Mouse (Mus musculus) cerebellum, postnatal 14 days (tissue): ENCODE measurements around the gene Spg11.
"Not testable (repeated sequence)": the region's sequence is repeated elsewhere in the genome, so short reads cannot be mapped to it uniquely, and the experiment has no call there.

ENCODE experiments used
- DNase-seq, 2 experiments: peaks; one replicate each; pipeline ENCODE4 v3.0.0; 2021; ENCODE audit warnings: mixed read lengths in 2 of 2

Spg11 gene

GRCm38 (mm10) chr2:122143111-122143510, 24.9 kb upstream of the Spg11 start:
- DNase-seq: no peak

DNA sequence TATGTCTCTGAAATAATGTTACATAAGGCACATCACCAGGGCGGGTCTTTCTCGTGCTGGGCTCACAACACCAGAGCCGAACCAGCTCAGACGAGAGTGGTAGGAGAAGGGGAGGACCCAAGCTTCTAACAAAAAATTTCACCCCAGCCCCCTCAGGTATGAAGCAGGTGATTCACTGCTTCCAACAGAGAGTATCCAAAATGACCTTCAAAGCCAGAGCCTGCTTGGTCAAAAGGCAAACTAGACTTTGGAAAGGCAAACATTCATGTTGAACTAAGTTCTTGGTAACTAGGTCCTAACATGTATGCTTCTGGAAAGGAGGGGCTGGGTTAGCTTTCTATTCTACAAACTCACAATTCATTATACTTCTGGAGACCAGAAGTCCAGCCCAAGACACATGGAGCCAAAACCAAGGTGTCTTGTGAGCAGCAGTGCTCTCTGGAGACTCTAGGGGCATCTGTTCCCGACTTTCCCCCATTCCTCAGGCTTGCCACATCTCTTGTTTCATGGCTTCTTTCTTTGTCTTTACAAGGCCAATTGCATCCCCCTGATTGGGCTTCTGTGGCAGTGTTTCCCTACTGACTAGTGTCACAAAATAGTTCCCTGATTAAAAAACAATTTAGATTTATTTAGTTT, 23.3 kb upstream of the Spg11 start:
- DNase-seq: no peak

GRCm38 (mm10) chr2:122140815-122141214, 22.6 kb upstream of the Spg11 start:
- no peak for DNase-seq

- no peak for DNase-seq
These were observed 19.8 kb upstream of the Spg11 start for GRCm38 (mm10) chr2:122137839-122138465.

- DNase-seq: no peak
These were observed 14.4 kb upstream of the Spg11 start for GRCm38 (mm10) chr2:122132618-122133017.

DNA sequence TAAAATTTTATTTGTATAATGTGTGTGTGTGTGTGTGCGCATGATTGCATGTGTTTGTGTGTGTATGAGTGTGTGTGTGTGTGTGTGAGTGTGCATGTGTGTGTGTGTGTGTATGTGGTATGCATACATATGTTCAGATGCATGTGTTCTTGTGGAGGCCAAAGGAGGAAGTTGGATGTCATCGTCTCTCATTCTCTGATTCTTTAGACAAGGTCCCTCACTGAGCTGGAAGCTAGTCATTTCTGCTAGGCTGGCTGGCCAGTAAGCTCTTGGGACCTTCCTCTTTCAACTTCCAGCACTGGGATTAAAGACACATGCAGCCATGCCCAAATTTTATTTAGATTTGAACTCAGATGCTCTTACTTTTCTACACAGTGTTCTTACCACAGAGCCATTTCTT, 13.9 kb upstream of the Spg11 start:
- no peak for DNase-seq

GRCm38 (mm10) chr2:122127635-122128034, 9.4 kb upstream of the Spg11 start:
- DNase-seq: no peak

DNA sequence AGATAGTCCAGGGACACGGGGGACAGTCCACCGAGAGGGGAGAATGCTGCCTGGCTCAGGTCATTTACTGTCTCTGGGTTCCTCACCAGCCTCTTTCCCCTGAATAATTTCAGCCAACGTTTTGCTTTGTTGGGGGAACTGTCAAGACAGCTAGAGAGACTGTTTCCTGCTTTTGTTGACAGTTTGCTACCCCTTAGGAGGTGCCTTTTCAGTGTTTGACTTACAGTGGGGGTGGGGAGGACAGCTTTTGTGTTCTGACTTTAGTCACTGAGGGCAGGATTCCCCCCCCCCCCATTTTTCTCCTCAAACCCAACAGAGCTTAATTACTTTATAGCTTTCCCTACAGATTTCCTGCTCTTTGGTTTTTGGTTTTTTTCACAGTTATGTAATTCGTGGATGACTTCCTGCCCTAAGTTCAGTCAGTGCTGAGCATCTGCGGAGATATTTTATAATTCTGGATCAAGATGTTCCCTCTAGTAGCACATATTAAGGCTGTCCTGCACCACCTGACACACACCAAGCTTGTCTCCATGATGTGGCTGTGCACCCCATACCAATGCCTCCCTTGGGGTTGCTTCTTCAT, 8.7 kb upstream of the Spg11 start:
- DNase-seq: no peak

GRCm38 (mm10) chr2:122125680-122126572, 7.7 kb upstream of the Spg11 start:
- DNase-seq: no peak

GRCm38 (mm10) chr2:122116888-122117287, 1.3 kb downstream of the Spg11 start:
- peak in 1 of 2 experiments; percentile 8 for DNase-seq

DNA sequence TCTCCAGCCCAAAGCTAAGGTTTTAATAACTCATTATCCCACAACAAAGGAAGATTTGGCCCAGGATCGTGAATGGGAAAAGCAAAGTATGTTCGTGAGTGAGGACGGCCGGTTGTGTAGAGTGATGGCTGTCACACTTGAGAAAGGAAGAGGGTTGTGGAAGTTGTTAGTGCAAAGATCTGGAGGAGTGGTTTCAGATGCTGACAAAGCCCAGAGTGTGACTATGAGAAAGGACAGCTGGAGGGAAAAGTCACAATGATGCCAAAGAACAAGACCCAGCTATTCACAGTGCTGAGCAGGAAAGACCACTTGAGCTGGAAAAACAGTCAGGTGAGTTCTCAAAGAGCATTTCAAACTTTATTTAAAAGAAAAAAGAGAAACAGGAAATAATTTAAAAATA, 8.5 kb downstream of the Spg11 start:
- DNase-seq: no peak

- DNase-seq: no peak
These were observed 10.1 kb downstream of the Spg11 start for GRCm38 (mm10) chr2:122108101-122108500.

DNA sequence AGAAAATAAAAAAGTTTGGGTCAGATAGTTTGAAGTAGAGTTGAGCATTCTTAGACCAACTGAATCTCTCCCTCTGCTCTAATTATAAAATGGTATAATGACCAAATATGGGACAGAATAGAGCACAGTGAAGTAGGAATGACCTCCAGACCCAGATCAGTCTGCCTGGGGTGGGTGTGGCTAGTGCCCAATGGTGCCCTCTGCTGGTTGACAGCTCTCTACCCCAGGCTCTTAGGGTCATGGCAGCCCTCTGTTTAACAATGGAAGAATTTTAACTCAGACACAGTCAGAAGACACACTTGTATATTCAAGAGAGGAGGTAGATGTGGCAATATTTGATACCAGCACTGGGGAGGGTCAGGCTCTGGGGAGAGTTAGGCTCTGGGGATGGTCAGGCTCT, 16.1 kb downstream of the Spg11 start:
- peak in 1 of 2 experiments; percentile 10 for DNase-seq

- DNase-seq: not testable (repeated sequence)
These were observed 20.5 kb downstream of the Spg11 start for GRCm38 (mm10) chr2:122097686-122098085.

- DNase-seq: no peak
These were observed 24.3 kb downstream of the Spg11 start for GRCm38 (mm10) chr2:122093844-122094243.

- DNase-seq: peak; percentile 15 to 32
These were observed 31.7 kb downstream of the Spg11 start for GRCm38 (mm10) chr2:122086446-122086845.

GRCm38 (mm10) chr2:122081728-122082456, 36.3 kb downstream of the Spg11 start:
- peak; percentile 47 to 53 for DNase-seq

GRCm38 (mm10) chr2:122069922-122070321, 48.3 kb downstream of the Spg11 start:
- DNase-seq: peak; percentile 50 to 70

DNA sequence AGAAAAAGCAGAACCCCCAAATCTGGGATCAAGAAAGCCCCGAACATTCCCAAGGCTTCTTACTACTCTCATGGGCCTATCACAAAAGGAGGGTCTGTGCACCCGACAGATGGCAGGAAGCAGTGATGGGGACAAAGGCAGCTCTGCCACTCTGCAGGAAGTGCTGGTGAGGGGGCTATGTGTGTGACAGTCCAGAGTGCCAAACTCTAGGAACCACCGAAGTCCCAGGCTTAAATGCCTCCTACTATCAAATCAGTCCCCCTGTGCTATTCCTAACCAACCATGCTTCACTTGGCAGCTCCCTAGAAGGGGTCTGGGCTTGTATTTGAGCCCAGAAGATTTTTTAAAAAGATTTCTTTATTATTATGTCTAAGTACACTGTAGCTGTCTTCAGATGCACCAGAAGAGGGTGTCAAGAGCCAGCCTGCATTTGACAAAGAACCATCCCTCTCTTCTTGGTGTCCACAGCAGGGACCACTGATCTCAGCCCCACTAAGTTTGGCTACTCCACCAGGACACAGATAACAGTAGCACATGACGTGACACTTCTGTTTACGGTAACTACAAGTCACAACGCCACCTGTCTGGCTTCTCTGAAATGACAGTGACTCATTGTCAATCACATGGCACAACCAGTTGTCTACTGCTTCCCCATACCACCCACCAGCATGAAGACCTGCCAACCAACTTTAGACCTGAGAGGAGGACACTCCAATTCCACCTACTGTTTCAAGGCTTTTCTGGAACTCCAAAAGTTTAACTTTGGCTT, 48.9 kb downstream of the Spg11 start:
- no peak for DNase-seq

- DNase-seq: no peak
These were observed 51.9 kb downstream of the Spg11 start for GRCm38 (mm10) chr2:122066241-122066640.

DNA sequence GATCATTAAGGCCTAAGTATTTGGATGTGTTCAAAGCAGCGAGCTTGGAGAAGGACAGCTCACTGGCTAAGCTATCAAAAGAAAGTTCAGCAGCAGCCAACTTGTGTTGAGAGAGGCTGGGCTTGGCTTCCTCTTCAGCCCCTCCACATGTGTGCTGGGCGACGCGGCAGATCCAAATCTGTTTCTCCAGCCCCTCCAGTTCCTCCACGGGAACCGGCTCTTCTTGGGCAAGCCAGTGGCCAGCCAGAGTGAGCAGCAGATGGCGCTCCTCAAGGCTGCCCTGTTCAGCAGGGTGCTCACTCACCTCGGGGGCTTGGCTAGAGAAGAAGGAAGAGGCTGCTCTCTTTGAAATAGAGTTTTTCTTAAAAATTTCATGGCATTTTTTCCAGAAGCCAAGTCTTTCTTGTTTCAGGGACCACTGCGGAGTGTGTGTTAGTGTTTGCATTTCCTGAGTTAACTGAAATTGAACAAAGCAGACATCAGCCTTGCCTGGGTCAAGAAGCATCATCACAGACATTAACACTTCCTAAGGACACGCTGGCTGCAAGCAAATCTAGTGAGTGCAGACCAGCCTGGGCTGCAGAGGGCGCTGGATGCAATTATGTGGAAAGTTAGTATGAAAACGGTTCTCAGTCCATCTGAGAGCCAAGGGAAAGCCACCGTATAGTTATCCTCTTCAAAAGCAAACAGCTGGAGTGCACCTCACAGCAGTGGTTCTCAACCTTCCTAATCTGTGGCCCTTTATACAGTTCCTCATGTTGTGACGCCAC, 52.8 kb downstream of the Spg11 start:
- DNase-seq: peak; percentile 65 to 71
